Mouse (Mus musculus) testis, adult 2 months (tissue): ENCODE data around the gene Lancl3.

Experiments used
- CTCF ChIP-seq: fragments of 200-500 bp; IDR thresholded peaks from 2 replicates; pipeline ENCODE4 v1.5.1; 2012; ENCODE audit warnings: low read depth, mild to moderate bottlenecking, inconsistent platforms, low read length, moderate library complexity; ENCODE audit not compliant: control insufficient read depth, insufficient read depth, insufficient replicate concordance
- POLR2A ChIP-seq: fragments of 200-500 bp; IDR thresholded peaks from 2 replicates; pipeline ENCODE4 v1.6.1; 2012; ENCODE audit warnings: low read depth, mild to moderate bottlenecking, inconsistent platforms, low read length, moderate library complexity; ENCODE audit not compliant: control insufficient read depth

DNA sequence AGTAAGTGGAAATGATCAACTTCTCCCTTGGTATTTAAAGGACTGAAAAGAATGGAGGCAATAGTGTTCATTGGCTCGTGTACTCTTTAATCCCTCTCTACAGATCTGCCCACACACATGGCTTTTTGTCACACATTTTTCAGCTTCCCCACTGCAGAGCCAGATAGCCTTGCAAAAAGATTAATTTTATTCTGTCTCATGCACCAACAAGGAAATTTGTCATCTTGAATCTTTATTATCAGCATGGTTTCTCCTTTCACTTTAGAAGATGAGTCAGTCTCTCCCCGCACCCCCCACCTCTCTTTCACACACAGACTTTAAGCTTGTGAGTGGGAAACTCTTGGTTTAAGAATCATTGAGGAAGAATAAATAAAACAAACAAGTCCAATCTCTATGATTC is 20.7 kb upstream of the Lancl3 start:
- TF ChIP-seq CTCF: no peak
- TF ChIP-seq POLR2A: no peak
